Mouse (Mus musculus) cerebellum, postnatal 36 days (tissue): ENCODE measurements around the gene Glod5.
"Not testable (repeated sequence)": the region's sequence is repeated elsewhere in the genome, so short reads cannot be mapped to it uniquely, and the experiment has no call there.

Experiments used
- DNase-seq, 2 experiments: peaks; one replicate each; pipeline ENCODE4 v3.0.0; 2021 to 2022; ENCODE audit warnings: mixed read lengths in 2 of 2

The Glod5 gene

GRCm38 (mm10) chrX:8018286-8018685 lies at the start of gene Glod5:
Glod5 (minus strand) TSS chrX:8018492.
- no peak for DNase-seq

GRCm38 (mm10) chrX:8051044-8051781 lies 32.9 kb upstream of the Glod5 start:
- not testable (repeated sequence) for DNase-seq

GRCm38 (mm10) chrX:8033009-8033408 lies 14.7 kb upstream of the Glod5 start:
- no peak for DNase-seq

DNA sequence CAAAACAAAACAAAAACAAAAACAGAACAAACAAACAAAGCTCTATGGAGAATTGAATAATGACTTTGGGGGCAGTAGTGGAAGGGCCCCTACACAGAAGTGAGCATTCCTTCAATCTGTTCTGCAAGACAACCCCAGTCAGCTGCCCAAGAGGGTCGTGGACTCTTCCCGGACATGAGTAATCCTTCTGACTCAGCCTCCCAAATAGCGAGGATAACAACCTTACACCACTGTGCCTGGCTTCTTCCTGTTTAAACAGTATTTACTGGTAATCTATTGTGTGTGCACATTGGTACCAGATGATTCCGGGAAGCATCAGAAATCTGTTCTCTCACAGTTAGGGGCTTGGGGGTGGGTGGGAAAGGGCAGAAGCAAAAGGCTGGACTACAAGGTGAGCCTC lies 8.5 kb upstream of the Glod5 start:
- DNase-seq = no peak

DNA sequence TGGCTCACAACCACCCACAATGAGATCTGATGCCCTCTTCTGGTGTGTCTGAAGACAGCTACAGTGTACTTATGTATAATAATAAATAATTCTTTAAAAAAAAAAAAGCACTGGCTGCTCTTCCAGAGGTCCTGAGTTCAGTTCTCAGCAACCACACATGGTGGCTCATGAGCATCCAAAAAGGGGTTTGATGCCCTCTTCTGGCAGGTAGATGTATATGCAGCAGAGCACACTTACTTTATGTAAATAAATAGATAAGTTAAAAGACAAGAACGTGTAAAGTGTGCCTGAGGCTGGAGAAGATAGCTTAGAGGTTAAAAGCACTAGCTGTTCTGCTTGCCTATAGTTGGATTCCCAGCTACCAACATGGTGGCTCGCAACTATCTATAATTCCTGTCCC lies 6.5 kb upstream of the Glod5 start:
- no peak for DNase-seq

GRCm38 (mm10) chrX:8020111-8020778 lies 2.0 kb upstream of the Glod5 start:
- DNase-seq = no peak

GRCm38 (mm10) chrX:8017142-8017541 lies 1.1 kb downstream of the Glod5 start:
- DNase-seq = peak; percentile 29 to 46

DNA sequence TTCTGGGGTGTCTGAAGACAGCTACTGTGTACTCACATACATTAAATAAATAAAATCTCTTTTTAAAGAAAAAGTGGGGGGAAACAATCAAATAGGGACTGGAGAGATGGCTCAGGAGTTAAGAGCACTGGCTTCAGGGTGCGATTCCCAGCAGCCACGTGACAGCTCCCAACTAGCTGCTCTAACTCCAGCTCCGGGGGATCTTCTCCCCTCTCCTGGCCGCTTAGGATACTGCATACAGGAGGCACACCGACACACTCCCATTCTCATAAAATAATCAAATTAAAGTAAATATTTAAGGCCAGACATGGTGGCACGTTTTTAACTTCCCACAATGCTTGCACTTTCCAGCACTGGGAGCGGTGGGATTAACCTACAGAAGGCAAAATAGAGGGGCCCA lies 2.6 kb downstream of the Glod5 start:
- not testable (repeated sequence) for DNase-seq

DNA sequence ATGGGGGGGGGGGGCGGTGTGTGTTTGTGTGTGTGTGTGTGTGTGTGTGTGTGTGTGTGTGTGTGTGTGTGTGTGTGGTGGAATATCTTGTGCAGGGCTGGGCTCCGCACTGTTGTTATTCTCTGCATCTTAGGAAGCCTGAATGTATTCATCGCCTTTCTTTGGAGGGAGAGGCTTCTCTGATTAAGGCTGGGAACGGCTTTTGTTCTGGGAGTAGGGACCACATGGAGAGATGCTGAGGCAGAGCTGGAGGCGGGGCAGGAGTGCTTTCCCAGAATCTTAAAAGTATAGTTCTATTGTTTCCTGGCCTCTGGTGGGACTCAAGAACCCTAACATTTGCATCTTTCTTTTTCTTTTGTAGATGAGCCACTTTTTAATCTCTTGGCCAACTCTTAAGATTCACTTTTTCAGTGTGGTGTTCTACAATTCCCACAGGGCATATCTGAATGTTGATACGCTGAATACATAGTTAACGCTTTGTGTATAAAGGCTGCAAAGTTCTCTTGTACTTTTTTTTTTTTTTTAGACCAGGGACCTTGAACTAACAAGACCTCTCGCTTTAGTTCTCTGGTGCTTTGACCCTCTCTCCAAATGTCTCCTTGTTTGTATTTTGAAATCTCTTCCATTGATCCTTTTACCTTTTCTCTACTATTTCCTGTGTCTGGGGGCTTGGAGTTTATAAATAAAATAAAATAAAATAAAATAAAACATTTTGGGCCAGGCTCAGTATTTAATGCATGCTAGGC lies 4.5 kb downstream of the Glod5 start:
- no peak for DNase-seq

- no peak for DNase-seq
Measured at GRCm38 (mm10) chrX:8013157-8013556, 5.1 kb downstream of the Glod5 start.

- DNase-seq = not testable (repeated sequence)
Measured at GRCm38 (mm10) chrX:8009356-8009755, 8.9 kb downstream of the Glod5 start.

DNA sequence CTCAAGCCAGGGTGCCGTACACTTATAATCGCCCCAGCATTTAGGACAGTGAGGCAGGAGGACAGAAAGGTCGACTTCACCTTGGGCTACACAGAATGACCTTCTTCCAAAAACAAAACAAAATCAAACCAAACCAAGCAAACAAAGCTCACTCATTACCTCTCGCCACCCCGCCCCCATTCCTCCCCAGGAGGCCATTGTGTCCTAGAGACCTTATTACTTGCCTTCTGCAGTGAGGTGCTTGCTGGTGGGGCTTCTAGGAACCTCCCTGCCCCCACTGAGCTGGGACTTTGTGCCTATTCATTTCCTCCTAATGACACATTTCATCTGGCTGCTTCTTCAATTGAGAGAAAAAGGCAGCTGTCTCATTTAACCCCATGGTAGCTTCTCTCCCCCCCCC lies 9.7 kb downstream of the Glod5 start:
- DNase-seq = no peak

- DNase-seq = no peak
Measured at GRCm38 (mm10) chrX:8002971-8003370, 15.3 kb downstream of the Glod5 start.

GRCm38 (mm10) chrX:8002001-8002400 lies 16.3 kb downstream of the Glod5 start:
- no peak for DNase-seq

- no peak for DNase-seq
Measured at GRCm38 (mm10) chrX:8000546-8001192, 17.6 kb downstream of the Glod5 start.

DNA sequence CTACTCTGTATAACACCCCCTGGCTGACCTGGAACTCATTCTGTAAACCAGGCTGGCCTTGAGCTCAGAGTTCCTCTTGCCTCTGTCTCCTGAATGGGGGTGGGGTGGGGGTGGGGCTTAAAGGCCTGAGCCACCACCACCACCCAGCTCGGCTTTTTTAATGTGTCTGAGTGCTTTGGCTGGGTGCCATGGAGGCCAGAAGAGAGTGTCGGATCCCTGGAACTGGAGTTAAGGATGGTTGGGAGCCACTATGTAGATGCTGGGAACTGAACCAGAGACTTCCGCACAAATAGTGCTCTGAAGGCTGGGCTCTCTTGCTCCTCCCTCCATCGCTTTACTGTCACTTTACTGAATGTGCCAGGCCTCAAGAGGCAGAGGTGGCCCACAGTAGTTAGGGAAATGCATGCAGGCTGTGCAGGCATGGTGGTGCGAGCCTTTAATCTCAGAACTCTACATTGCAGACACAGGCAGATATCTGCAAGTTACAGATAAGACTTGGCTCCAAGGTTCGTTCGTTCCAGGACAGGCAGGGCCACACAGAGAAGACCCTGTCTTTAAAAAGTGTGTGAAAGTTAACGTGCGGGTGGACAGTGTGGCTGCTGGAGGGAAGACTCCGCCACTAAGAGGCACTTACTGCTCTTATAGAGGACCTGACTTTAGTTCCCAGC lies 25.1 kb downstream of the Glod5 start:
- DNase-seq = no peak

- DNase-seq = no peak
Measured at GRCm38 (mm10) chrX:7992379-7993067, 25.8 kb downstream of the Glod5 start.

DNA sequence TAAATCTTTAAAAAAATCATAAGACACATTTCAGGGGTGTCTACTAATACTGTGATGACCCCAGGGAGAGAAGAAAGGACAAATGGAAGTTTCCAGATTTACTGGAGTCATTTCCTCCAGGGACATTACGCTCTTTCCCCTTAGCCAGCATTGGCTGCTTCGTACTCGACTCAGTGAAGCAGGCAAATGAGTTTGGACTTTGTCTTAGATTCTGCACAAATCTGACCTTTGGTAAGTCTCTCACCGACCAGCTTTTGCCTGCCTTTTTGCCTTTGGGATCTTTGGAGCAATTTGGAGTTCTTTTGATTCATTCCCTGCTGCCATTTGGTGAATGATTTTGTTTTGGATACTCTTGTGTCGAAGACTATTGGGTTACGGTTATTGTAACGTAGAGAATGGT lies 36.9 kb downstream of the Glod5 start:
- no peak for DNase-seq

DNA sequence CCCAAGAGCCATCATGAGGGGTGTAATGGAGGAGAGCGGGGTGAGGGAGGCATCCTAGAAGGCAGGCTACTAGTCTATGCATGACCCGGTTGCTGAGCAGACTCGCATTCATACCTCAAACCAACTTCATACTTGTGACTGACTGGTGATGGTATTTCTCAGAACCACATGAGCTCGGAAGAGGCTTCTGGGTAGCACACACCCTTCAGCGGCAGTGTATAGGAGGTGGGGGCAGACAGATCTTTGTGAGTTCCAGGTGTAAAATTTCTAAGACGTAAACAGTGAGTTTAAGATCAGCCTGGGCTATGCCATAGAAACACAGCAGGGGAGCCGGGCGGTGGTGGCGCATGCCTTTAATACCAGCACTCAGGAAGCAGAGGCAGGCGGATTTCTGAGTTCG lies 40.4 kb downstream of the Glod5 start, which contains the start of gene Gata1:
Gata1 (minus strand) TSS at position 180 of the 400 bp plus-strand sequence.
- no peak for DNase-seq

- no peak for DNase-seq
Measured at GRCm38 (mm10) chrX:7971292-7971691, 47.0 kb downstream of the Glod5 start.

- DNase-seq = no peak
Measured at GRCm38 (mm10) chrX:7968899-7969298, 49.4 kb downstream of the Glod5 start.

- no peak for DNase-seq
Measured at GRCm38 (mm10) chrX:7968226-7968625, 50.1 kb downstream of the Glod5 start.
